Mouse (Mus musculus) telencephalon, adult 2 months (tissue): Measurements from ENCODE around the gene Abhd5.

Experiments
- DNase-seq: peaks from one replicate; pipeline ENCODE4 v3.0.0-alpha.2; 2011; ENCODE audit warnings: low read depth, low spot score

Gene Abhd5

DNA sequence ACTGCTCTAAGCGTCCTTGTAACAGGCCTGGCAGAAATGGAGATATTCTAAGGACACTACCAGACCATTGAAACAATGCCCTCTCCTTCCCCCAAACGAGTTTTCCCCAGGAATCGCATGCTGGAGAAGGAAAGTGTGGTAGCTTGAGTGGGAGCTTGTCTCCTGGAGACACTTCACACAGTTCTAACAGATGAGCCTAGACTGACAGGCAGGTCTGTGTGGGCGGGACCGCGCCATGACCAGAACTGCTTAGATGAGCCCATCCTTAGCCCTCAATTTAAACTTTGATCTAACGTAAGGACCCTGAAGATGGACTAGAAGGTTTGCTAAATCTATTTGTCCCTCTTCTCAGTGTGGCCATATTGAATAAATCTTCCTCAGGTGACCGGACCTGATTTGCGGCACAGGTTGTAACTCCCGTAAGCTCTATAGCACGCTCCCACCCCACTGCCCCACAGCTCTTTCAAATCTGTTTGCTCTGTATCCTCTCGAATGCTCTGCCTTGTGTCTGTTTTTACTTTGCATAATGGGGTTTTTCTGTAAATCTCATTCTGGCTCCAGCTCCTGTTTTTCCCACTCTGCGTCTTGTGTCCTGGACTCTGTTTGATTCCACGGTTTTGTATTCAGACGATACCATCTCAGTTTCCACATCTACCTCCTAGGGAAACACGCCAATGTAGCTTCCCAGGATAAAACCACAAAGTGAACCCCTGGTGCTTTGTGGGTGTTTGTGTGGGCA, 59.2 kb downstream of the Abhd5 start:
- no peak for DNase-seq

DNA sequence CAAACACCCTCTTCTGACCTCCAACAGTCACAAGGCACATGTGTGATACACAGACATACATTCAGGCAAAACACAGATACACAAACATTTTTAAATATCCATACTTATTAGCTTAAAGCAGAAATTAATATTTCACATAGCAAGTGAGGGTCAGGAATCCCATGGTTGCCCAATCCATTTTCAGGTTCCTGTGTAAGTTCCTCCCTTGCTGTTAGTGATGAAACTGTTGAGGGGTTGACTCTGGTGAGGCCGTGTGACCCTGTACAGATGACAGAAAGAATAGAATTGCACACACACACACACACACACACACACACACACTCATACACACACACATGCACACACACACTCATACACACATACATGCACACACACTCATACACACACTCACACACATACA, 63.2 kb downstream of the Abhd5 start:
- no peak for DNase-seq

DNA sequence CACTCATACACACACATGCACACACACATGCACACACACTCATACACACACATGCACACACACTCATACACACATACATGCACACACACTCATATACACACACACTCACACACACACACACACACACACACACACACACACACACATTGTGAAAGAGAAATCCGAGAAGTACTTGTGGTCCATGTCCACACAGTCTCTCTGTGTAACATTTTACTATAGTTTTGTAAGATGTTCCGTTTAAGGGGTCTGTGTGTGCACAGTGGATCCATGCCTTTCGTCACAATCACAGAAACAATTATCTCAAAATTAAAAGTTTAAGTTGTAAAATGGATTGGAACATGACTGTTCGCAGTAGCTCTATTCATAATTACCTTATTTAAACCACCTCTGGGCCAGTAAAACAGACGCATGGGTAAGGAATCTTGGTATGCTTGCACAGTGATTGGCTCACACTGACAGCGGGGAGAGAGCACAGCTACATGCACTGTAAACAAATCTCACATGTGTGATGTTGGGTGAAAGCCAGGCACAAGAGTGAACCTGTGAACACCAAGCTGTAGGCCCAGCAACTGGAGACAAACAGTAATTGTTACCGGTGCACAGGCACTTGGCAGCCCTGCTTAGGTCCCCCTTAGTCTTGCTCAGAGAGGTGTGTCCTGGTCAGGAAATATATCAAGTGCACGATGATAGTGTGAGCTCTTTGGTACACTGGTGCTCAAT, 63.8 kb downstream of the Abhd5 start:
- DNase-seq: no peak

DNA sequence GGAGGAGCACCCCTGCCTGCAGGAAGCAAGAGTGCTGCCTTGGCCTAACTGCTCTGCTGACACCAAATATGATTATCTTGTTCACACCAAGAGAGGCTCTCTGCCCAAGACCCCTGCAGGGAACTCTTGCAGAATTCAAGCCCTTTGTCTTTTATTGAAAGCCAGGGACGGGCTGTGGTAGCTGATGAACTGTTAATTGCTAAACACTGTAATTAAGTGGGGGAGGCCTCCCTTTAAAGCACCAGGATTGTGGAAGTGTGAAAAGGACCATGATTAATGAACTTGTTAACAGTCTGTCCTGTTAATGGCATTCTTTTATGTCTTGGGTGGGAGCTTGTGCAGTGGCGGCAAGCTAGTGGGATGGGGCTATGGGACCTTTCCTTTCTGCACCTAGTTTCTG, 65.2 kb downstream of the Abhd5 start:
- DNase-seq: no peak

DNA sequence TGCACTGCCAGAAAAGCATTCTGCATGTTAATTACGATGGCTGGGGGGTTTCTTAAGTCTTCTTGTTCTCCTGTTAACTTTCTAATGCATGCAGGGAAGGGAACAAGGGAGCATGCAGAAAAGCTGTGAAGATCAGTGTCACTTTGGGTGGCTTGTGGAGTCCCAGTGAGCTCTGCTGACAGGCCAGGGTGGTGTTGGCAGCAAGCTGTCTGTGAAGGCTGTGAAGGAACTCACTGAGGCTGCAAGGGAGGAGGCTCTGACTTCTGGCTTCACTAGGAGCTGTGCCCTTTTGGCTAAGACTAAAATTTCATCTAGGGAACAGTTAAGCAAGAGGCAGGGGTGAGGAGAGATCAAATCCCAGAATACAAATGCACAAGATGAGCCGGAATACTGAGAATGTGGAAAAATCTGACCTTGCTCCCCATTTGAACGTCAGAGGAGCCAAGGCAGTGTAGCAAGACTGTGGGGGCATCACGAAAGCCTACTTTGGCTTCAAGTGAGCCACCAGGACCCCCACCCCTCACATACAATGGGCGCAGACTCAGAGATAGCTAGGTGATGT, 68.9 kb downstream of the Abhd5 start:
- DNase-seq: no peak

DNA sequence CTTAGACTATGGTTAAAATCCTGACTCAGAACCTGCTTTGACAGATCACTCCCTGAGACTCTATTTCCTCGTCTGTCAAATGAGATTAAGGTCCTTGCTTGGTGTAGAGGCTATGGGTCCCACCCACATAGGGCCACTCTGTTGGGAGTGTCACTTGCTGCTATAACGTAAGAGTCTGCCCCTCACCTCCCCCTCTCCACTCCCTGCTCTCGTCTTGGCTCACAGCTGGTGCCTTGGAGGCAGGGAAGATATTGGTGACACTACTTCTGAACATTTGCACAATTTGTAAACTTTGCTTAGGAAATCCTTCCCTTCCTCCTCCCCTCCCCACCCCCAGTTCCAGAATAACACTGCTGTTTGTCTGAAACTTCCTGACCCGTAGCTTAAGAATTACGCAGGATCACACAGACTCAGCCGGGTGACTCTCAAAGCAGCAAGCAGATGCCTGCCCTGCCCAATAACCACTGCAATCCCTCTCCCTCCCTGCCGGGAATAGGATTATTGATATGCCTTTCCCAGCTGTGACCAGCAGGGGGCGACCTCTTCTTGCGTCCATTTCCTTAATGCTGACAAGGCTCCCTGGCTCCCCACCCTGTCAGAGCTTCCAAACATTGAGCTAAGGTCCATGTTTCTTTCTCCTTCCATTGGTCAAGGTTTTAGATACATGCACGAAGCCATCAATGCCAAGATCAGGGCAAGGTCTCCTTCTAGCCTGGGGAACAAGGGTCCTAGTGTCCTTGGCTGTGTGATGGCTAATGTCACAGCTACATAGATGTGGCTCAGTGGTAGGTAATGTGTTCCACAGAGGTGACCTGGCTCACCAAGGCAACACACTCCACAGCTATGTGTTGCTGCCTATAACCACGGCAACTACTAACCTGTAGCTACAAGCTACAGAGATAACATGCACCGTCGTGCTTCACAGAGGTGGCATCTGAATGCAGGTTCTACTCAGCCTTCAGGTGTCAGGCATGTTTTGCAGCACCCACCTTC, 69.7 kb downstream of the Abhd5 start:
- no peak for DNase-seq

GRCm38 (mm10) chr9:122421911-122422310, 70.5 kb downstream of the Abhd5 start:
- no peak for DNase-seq

DNA sequence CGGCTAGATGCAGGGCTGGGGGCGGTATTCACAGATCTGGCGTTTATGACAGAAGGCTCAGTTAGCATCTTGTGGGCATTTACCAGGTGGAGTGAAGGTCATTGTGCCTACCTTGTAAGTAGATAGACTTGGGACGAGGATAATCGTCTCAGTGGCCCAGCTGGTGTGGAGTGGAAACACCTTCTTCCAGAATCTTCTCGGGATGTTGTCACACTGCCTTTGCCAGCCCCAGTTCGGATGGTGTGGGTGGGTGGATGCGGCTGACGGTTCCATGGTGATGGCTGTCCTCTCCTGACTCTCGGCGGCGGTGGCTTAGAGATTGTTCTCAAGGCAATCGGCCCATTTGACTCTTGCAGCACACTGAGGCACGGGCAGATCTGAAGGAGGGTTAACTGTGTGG, 71.3 kb downstream of the Abhd5 start:
- DNase-seq: no peak

DNA sequence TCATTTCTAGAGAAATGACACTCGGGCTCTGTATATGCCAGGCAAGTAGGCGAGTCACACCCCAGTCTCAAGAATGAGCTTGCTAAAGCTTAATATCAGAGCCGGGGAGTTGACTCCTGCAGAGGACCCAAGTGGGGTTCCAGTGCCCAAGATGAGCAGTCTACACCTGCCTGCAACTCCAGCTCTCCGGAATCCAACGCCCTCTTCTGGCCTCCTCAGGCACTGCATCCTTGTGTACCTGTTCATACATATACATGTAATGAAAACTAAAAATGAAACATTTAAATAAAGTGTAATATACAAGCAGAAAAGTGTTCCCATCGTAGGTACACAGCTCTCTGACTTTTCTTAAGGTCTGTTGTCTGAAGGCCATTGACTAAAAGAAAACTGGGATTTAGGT, 71.7 kb downstream of the Abhd5 start:
- DNase-seq: no peak

DNA sequence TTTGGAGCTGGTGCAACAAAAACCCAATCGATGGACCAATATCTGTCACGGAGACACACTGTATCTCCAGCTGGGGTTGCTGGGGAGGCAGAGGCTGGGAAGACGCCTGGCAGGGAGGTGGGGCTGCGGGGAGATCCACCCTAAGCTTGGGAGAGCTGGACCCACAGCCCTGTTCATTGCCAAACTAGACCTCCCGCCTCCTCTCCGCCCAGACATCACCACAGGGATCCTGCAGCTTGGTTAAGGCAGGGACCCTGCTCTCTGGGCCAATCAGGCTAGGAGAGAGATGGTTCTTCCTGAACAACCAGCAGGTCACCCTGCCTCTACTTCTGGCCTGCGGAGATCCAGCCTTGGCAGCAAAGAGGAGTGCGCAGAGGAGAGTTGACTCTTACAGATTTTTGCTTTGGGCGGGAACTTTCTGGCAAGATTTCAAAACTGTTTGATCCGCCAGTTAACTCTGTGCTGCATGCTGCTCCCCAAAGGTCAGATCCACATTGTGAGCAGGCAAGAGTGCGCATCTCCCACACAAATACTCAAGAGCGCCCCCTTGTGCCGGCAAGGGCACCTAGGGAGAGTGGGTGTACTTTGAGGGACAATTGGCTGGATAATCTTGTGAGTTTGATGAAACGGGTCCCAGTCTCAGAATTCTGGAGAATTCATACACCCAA, 73.7 kb downstream of the Abhd5 start:
- DNase-seq: no peak

GRCm38 (mm10) chr9:122429058-122429649, 77.7 kb downstream of the Abhd5 start:
- DNase-seq: no peak

- no peak for DNase-seq
Observed at GRCm38 (mm10) chr9:122429685-122430084, 78.3 kb downstream of the Abhd5 start.
